Mouse (Mus musculus): ENCODE measurements at regions not wholly inside any gene's neighbourhood (a gene's known extent, or its start where the extent isn't known, plus 50 kb on each side); places are given as distances from the start of the nearest gene placed in this dataset.

DNA sequence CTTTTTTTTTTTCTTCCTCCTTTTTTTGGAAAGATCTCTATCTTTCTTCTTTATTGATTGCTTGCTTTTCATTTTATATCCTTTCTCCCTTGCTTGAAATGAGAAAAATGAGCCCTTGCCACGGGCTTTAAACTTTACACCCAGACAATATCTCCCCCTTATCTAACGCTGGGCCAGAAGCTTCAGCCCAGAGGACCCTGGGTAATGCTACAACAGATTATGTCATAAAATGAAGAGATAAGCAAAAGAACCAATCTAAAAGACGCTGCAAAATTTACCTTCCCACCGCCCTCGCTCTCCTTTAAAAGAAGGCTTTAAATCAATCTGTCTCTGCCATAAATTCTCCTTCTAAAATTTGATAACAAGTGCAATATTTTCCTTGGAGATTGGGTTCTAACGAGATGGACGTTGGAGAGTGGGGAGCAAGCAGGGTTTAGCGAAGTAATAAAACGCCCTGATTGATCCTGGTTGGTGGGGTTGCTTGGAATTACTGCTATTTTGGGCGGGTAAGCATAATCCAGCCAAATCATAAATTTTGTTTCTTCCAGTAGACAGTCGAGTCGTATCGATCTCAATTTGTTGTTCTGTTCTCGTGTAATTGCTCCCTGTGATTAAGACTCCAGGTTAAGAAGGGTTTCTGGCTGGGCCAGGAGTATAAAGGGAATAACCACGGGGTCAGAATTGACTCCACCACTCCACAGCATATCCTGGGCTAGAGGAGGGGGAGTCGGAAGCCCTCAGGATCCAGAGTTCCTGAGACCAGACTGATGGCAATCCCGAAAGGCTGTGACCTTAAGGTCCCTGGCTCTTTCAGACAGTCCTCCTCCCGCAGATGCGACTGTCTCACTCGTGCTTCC is 318.9 kb downstream of the Gm9195 start:
- Histone ChIP-seq H3K4me3 (replicated peaks in 1 of 3; ENCODE audit: low read depth in 2 of 3, low read length in 2 of 3, poor library complexity in 1 of 3) (no peak overlapping the region), H3K9ac (ENCODE audit: insufficient read depth, low read depth) (no peak overlapping the region), H3K4me1 (ENCODE audit: control insufficient read depth in 1 of 2, insufficient read depth in 2 of 2) (0 out of 4 replicates have a peak, but pooled peaks cover 0 to 3% of the 10 kb centered on the region in 2 experiments), H3K9me3 (replicated peaks; ENCODE audit: low read length) (no peaks in the 10 kb centered on the region), H3K27me3 (replicated peaks) (peaks cover 83% of the 10 kb centered on the region), H3K36me3 (replicated peaks in 1 of 2; ENCODE audit: control insufficient read depth in 1 of 2, insufficient read depth in 1 of 2, low read length in 1 of 2) (no peaks in the 10 kb centered on the region), H3K4me2 (ENCODE audit: insufficient read depth, low read depth, poor library complexity, severe bottlenecking) (no peak overlapping the region), H3K27ac (ENCODE audit: insufficient read depth, low read depth) (no peak overlapping the region), H3K79me2 (replicated peaks; ENCODE audit: control insufficient read depth, extremely low read depth, insufficient read depth, poor library complexity, severe bottlenecking) (0 out of 2 replicates have a peak, but pooled peaks cover 2% of the 10 kb centered on the region)
- dilution Hi-C loops (cut with MboI; ENCODE audit: extremely low pct_ligation_motif_present, extremely low pct_unique_long_range_greater_than_20kb, low sequenced_read_pairs): no loop called here
- no peak for DNase-seq (ENCODE audit: extremely low read depth)
- TF ChIP-seq NELFE (IDR thresholded peaks at IDR 0.05; ENCODE audit: low read depth, low read length) (no peak), GABPA (IDR thresholded peaks at IDR 0.05; ENCODE audit: insufficient replicate concordance, low read depth, low read length) (no peak)
- in situ Hi-C loops (cut with MboI; ENCODE audit: low pct_ligation_motif_present, low pct_unique_long_range_greater_than_20kb, low sequenced_read_pairs): no loop called here

DNA sequence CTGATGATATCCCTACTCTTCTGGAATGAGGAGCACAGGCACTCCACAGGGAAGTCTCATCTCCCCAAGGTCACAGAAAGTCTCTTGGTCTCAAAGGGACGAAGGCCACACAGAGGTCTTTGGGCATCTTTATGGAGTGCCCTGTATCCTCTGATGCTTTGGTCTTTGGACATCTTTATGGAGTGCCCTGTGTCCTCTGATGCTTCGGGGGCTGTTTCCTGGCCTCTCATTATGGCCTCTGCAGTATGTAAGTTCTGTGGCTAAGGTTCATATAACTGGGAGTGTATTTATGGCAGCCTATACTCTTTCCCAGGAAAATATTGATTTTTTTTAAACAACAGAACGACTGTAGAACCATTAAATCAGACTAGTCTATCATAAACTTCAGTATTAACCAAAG is 319.9 kb downstream of the Gm9195 start:
- H3K4me1 ChIP-seq (ENCODE audit: control insufficient read depth in 1 of 2, insufficient read depth in 2 of 2): 0 out of 4 replicates have a peak, but pooled peaks cover 0 to 3% of the 10 kb centered on the region in 2 experiments
- H3K9me3 ChIP-seq (replicated peaks; ENCODE audit: low read length): no peaks in the 10 kb centered on the region
- H3K9ac ChIP-seq (ENCODE audit: insufficient read depth, low read depth): no peak overlapping the region
- no peaks in the 10 kb centered on the region for H3K36me3 ChIP-seq (replicated peaks in 1 of 2; ENCODE audit: control insufficient read depth in 1 of 2, insufficient read depth in 1 of 2, low read length in 1 of 2)
- dilution Hi-C loops (cut with MboI; ENCODE audit: extremely low pct_ligation_motif_present, extremely low pct_unique_long_range_greater_than_20kb, low sequenced_read_pairs): no loop called here
- H3K4me2 ChIP-seq (ENCODE audit: insufficient read depth, low read depth, poor library complexity, severe bottlenecking): no peak overlapping the region
- in situ Hi-C loops (cut with MboI; ENCODE audit: low pct_ligation_motif_present, low pct_unique_long_range_greater_than_20kb, low sequenced_read_pairs): no loop called here
- 0 out of 2 replicates have a peak, but pooled peaks cover 2% of the 10 kb centered on the region for H3K79me2 ChIP-seq (replicated peaks; ENCODE audit: control insufficient read depth, extremely low read depth, insufficient read depth, poor library complexity, severe bottlenecking)
- H3K27me3 ChIP-seq (replicated peaks): peaks cover 84% of the 10 kb centered on the region
- DNase-seq (ENCODE audit: extremely low read depth): no peak
- TF ChIP-seq JUND (conservative IDR thresholded peaks at IDR 0.05; ENCODE audit: low read depth, low read length): no peak
- TF ChIP-seq TCF12 (IDR thresholded peaks at IDR 0.05; ENCODE audit: low read depth, low read length): no peak
- no peak for TF ChIP-seq E2F4 (IDR thresholded peaks at IDR 0.05; ENCODE audit: insufficient replicate concordance, low read depth, low read length)
- TF ChIP-seq PAX5 (IDR thresholded peaks at IDR 0.05; ENCODE audit: low read length): no peak
- TF ChIP-seq SIN3A (IDR thresholded peaks at IDR 0.05; ENCODE audit: low read length): no peak
- no peak for TF ChIP-seq USF2 (conservative IDR thresholded peaks at IDR 0.05; ENCODE audit: low read depth, low read length)
- no peak for TF ChIP-seq KAT2A (IDR thresholded peaks at IDR 0.05; ENCODE audit: insufficient replicate concordance, low read length)
- no peak for TF ChIP-seq NRF1 (IDR thresholded peaks at IDR 0.05; ENCODE audit: low read depth, low read length)
- TF ChIP-seq MAX (IDR thresholded peaks at IDR 0.05; ENCODE audit: low read length): no peak
- TF ChIP-seq RCOR1 (conservative IDR thresholded peaks at IDR 0.05; ENCODE audit: low read depth, low read length): no peak
- no peak for TF ChIP-seq ZC3H11A (IDR thresholded peaks at IDR 0.05; ENCODE audit: low read depth, low read length)
- no peak for TF ChIP-seq MEF2A (IDR thresholded peaks at IDR 0.05; ENCODE audit: borderline replicate concordance, low read depth, low read length)
- H3K27ac ChIP-seq (ENCODE audit: insufficient read depth, low read depth): no peak overlapping the region
- no peak overlapping the region for H3K4me3 ChIP-seq (replicated peaks in 1 of 3; ENCODE audit: low read depth in 2 of 3, low read length in 2 of 3, poor library complexity in 1 of 3)
